Mouse (Mus musculus) kidney, postnatal 0 days (tissue): ENCODE results near the gene Inhbc. TPM values are rescaled to one million over a fixed set of nuclear protein-coding genes. Genes with fewer than 3 reads are reported as not detected.

Source experiments
- ATAC-seq: fragments of 200-750 bp; cut with Nextera tagmentation; replicated peaks from 2 replicates; pipeline ENCODE4 v1.8.0; 2017; ENCODE audit warnings: low read depth, moderate number of reproducible peaks, moderate TSS enrichment, moderate library complexity; ENCODE audit not compliant: low FRiP score
- DNase-seq: peaks from one replicate; pipeline ENCODE4 v3.0.0-alpha.2; 2016; ENCODE audit warnings: low spot score
- H3K27ac ChIP-seq: fragments of 300-500 bp; sonication (generic); 2 replicates; pipeline ENCODE4 v1.5.1; 2014; ENCODE audit warnings: mild to moderate bottlenecking
- H3K27me3 ChIP-seq: fragments of 300-500 bp; sonication (generic); 2 replicates; pipeline ENCODE4 v1.6.1; 2014; ENCODE audit warnings: low read length, mixed read lengths; ENCODE audit not compliant: insufficient read depth
- H3K36me3 ChIP-seq: fragments of 300-500 bp; sonication (generic); 2 replicates; pipeline ENCODE4 v1.6.1; 2014; ENCODE audit warnings: low read length, mixed read lengths; ENCODE audit not compliant: insufficient read depth
- H3K4me1 ChIP-seq: fragments of 300-500 bp; sonication (generic); replicated peaks from 2 replicates; pipeline ENCODE4 v1.6.1; 2014; ENCODE audit warnings: antibody characterized with exemption, low read length, mixed read lengths; ENCODE audit not compliant: insufficient read depth
- H3K4me2 ChIP-seq: fragments of 300-500 bp; sonication (generic); 2 replicates; pipeline ENCODE4 v1.6.1; 2014; ENCODE audit warnings: mild to moderate bottlenecking, low read length, moderate library complexity, mixed read lengths
- H3K4me3 ChIP-seq: fragments of 300-500 bp; sonication (generic); replicated peaks from 2 replicates; pipeline ENCODE4 v1.5.1; 2014; ENCODE audit warnings: low read depth, low read length
- H3K9ac ChIP-seq: fragments of 300-500 bp; sonication (generic); 2 replicates; pipeline ENCODE4 v1.6.1; 2014; ENCODE audit warnings: low read depth, low read length
- H3K9me3 ChIP-seq: fragments of 300-500 bp; sonication (generic); replicated peaks from 2 replicates; pipeline ENCODE4 v1.6.1; 2016; ENCODE audit warnings: low read length, inconsistent platforms, mixed read lengths
- CTCF ChIP-seq: IDR thresholded peaks from 2 replicates; pipeline ENCODE4 v1.5.1; 2016; ENCODE audit warnings: antibody characterized with exemption, low read depth, mild to moderate bottlenecking, moderate library complexity
- WGBS: fragments of 180-500 bp; shearing (Covaris S2); extraction: QIAGEN DNeasy Blood & Tissue Kit; methylation state at CpG from one replicate; pipeline ENCODE4 v1.1.7; 2014; 5-methylcytosine and 5-hydroxymethylcytosine counted together
- polyA plus RNA-seq: library from polyadenylated mRNA; unstranded; fragments of >200 nt; fragmentation: Nextera tagmentation; extraction: Ambion mirVana; gene quantifications from 2 replicates; pipeline ENCODE4 v1.2.1, GENCODE M21; 2015

Inhbc gene
- 0.14 and 0.23 TPM in 2 replicates for polyA plus RNA-seq

DNA sequence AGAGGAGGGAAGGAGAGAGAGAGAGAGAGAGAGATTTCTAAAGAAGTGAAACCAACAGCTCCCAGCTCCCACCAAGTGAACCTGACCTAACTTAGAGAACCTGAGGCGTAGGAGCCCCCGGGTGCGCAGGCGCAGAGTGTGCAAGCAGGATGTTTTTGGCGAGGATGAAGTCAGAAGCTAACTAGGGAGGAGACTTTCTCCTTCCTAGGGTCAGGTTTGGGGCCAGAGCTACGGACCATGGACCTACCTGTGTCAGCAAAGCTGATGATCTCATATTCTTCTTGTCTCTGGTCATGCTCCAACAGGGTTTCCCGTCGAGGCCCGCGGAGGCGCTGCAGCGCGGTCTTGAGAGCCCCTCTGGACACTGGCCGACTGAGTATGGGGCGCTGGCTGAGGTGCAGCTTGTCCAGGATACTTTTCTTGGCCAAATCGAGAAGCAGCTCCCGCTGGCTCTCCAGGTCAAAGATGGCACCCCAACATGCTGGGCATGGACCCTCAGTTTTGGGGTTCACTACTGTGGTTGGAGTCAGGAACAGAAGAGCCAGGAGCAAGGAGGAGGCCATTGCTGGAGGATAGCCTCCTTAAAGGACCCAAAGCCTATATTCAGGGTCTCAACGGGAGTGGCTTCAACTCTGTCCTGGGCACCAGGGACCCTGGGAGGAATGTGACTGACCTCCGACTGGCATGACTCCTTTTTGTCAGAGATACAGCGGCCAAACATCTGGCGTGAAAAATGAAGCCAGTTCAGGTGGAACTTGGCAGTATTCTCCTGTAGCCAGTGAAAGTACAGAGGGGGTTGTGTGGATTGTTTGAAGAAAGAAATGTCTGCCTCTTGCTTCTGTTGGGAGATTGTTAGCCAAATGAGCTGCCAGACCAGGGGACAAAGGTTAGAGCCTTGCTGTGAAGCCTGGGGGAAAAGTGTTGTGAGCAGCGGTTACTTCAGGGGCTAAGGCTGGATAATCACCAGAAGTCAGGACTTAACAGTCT is at the start of gene Inhbc:
TSS of gene Inhbc (minus strand) at position 598 of the 987 bp plus-strand sequence.
- Histone ChIP-seq H3K36me3 (no peaks in the 10 kb centered on the region), H3K4me1 (peaks cover 7% of the 10 kb centered on the region; the same call in 1 of the 2 replicates), H3K4me3 (no peak within 1 kb of the TSS), H3K9me3 (no peaks in the 10 kb centered on the region), H3K4me2 (no peak within 1 kb of the TSS), H3K27ac (no peak within 1 kb of the TSS), H3K9ac (no peak within 1 kb of the TSS), H3K27me3 (no peaks in the 10 kb centered on the region)
- TF ChIP-seq CTCF, result no peak
- DNase-seq (no peak), ATAC-seq (no peak; the same call in 1 of the 2 replicates)
- 80% methylated on average over 22 of the region's 22 CpGs for WGBS

- H3K4me3 ChIP-seq, result no peak overlapping the region
- 77% methylated on average over 3 of the region's 3 CpGs for WGBS
- H3K9me3 ChIP-seq, result no peaks in the 10 kb centered on the region
- no peak for TF ChIP-seq CTCF
- H3K27me3 ChIP-seq, result no peaks in the 10 kb centered on the region
- H3K27ac ChIP-seq, result no peak overlapping the region
- DNase-seq (no peak), ATAC-seq (no peak; the same call in 1 of the 2 replicates)
- H3K9ac ChIP-seq, result no peak overlapping the region
- peaks cover 9% of the 10 kb centered on the region for H3K4me1 ChIP-seq
- no peak overlapping the region for H3K4me2 ChIP-seq
- H3K36me3 ChIP-seq, result 0 out of 2 replicates have a peak, but pooled peaks cover 3% of the 10 kb centered on the region
Observed at GRCm38 (mm10) chr10:127414141-127414540, 43.9 kb upstream of the Inhbc start.

- WGBS, result 89% methylated on average over 1 of the region's 1 CpGs
- DNase-seq, result no peak
- H3K36me3 ChIP-seq, result 0 out of 2 replicates have a peak, but pooled peaks cover 3% of the 10 kb centered on the region
- no peaks in the 10 kb centered on the region for H3K9me3 ChIP-seq
- ATAC-seq, result no peak
- no peaks in the 10 kb centered on the region for H3K27me3 ChIP-seq
- H3K4me3 ChIP-seq, result no peak overlapping the region
- peaks cover 9% of the 10 kb centered on the region for H3K4me1 ChIP-seq
- no peak overlapping the region for H3K4me2 ChIP-seq
- H3K9ac ChIP-seq, result no peak overlapping the region
- no peak overlapping the region for H3K27ac ChIP-seq
- TF ChIP-seq CTCF, result no peak
Observed at GRCm38 (mm10) chr10:127413585-127413984, 43.4 kb upstream of the Inhbc start.

DNA sequence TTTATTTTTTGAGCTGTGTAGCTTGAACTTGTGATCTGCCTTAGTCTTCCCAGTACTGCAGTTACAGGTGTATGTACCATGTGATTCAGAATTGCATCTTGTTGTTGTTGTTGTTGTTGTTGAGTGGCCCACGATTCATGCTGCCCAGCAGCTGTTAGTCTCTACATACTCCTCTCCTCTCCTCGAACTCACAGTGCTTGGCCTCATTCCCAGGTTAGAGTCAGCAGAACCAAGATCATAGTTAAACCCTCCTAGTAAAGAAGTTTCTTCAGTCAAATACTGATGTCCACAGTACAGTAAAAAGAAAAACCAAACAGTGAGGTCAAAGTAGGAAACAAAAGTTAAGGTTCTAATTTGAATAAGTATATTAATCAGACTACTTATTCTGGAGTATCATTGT is 42.5 kb upstream of the Inhbc start:
- H3K9me3 ChIP-seq, result no peaks in the 10 kb centered on the region
- H3K9ac ChIP-seq, result no peak overlapping the region
- H3K4me2 ChIP-seq, result no peak overlapping the region
- H3K4me1 ChIP-seq, result peaks cover 9% of the 10 kb centered on the region
- no peak for ATAC-seq
- H3K27me3 ChIP-seq, result no peaks in the 10 kb centered on the region
- H3K36me3 ChIP-seq, result 0 out of 2 replicates have a peak, but pooled peaks cover 3% of the 10 kb centered on the region
- no peak overlapping the region for H3K27ac ChIP-seq
- 62% methylated on average over 2 of the region's 2 CpGs for WGBS
- TF ChIP-seq CTCF, result no peak
- no peak for DNase-seq
- no peak overlapping the region for H3K4me3 ChIP-seq

- no peak overlapping the region for H3K4me2 ChIP-seq
- peaks cover 9% of the 10 kb centered on the region for H3K4me1 ChIP-seq
- ATAC-seq (no peak), DNase-seq (no peak)
- TF ChIP-seq CTCF, result no peak
- H3K36me3 ChIP-seq, result 0 out of 2 replicates have a peak, but pooled peaks cover 3% of the 10 kb centered on the region
- H3K9me3 ChIP-seq, result no peaks in the 10 kb centered on the region
- H3K4me3 ChIP-seq, result no peak overlapping the region
- no peaks in the 10 kb centered on the region for H3K27me3 ChIP-seq
- 23% methylated on average over 5 of the region's 5 CpGs for WGBS
- no peak overlapping the region for H3K9ac ChIP-seq
- 0 out of 2 replicates have a peak overlapping the region, but pooled peaks have one; percentile 22 for H3K27ac ChIP-seq
Observed at GRCm38 (mm10) chr10:127412101-127412500, 41.9 kb upstream of the Inhbc start.

GRCm38 (mm10) chr10:127407391-127407790 is 37.2 kb upstream of the Inhbc start:
- Histone ChIP-seq H3K4me2 (no peak overlapping the region), H3K9me3 (no peaks in the 10 kb centered on the region), H3K9ac (no peak overlapping the region), H3K27ac (no peak overlapping the region), H3K4me1 (peaks cover 8% of the 10 kb centered on the region), H3K4me3 (no peak overlapping the region), H3K36me3 (0 out of 2 replicates have a peak, but pooled peaks cover 3% of the 10 kb centered on the region), H3K27me3 (no peaks in the 10 kb centered on the region)
- TF ChIP-seq CTCF, result no peak
- DNase-seq, result no peak
- ATAC-seq, result no peak
- 58% methylated on average over 4 of the region's 4 CpGs for WGBS
